Mouse (Mus musculus) retina, postnatal 7 days (tissue): ENCODE measurements around the gene Prn.
A peak's percentile ranks its signal among the peaks of the same experiment; 100 is the strongest.

ENCODE experiments used
- DNase-seq: peaks from one replicate; pipeline ENCODE4 v3.0.0-alpha.2; 2012; ENCODE audit warnings: low read depth, low spot score

Gene Prn

GRCm38 (mm10) chr2:131948916-131949639 is 39.3 kb downstream of the Prn start:
- DNase-seq = no peak

GRCm38 (mm10) chr2:131949767-131950597 is 40.2 kb downstream of the Prn start:
- peak; percentile 37 for DNase-seq

GRCm38 (mm10) chr2:131950598-131951095 is 40.9 kb downstream of the Prn start, which contains the start of gene Prnd:
Gene Prnd, plus strand, starts transcription at chr2:131950861.
- no peak for DNase-seq

GRCm38 (mm10) chr2:131952456-131952855 is 42.7 kb downstream of the Prn start:
- DNase-seq = no peak

GRCm38 (mm10) chr2:131952961-131953538 is 43.3 kb downstream of the Prn start:
- no peak for DNase-seq

- no peak for DNase-seq
These were observed 44.0 kb downstream of the Prn start for GRCm38 (mm10) chr2:131953711-131954110.

- no peak for DNase-seq
These were observed 45.1 kb downstream of the Prn start for GRCm38 (mm10) chr2:131954835-131955234.

- DNase-seq = no peak
These were observed 45.5 kb downstream of the Prn start for GRCm38 (mm10) chr2:131955264-131955663.

GRCm38 (mm10) chr2:131956336-131957256 is 46.8 kb downstream of the Prn start:
- DNase-seq = no peak

GRCm38 (mm10) chr2:131957731-131958222 is 48.0 kb downstream of the Prn start:
- no peak for DNase-seq

GRCm38 (mm10) chr2:131961671-131962070 is 51.9 kb downstream of the Prn start:
- no peak for DNase-seq

- no peak for DNase-seq
These were observed 60.8 kb downstream of the Prn start for GRCm38 (mm10) chr2:131970597-131970996.

- DNase-seq = no peak
These were observed 61.3 kb downstream of the Prn start for GRCm38 (mm10) chr2:131971098-131971497.

- no peak for DNase-seq
These were observed 66.9 kb downstream of the Prn start for GRCm38 (mm10) chr2:131976663-131977062.

- no peak for DNase-seq
These were observed 71.1 kb downstream of the Prn start for GRCm38 (mm10) chr2:131980866-131981265.

GRCm38 (mm10) chr2:131982546-131983196 is 72.9 kb downstream of the Prn start:
- peak; percentile 56 for DNase-seq

GRCm38 (mm10) chr2:131987950-131988349 is 78.2 kb downstream of the Prn start:
- DNase-seq = no peak

GRCm38 (mm10) chr2:131988550-131988949 is 78.8 kb downstream of the Prn start:
- no peak for DNase-seq

- DNase-seq = no peak
These were observed 82.7 kb downstream of the Prn start for GRCm38 (mm10) chr2:131992487-131992886.

- no peak for DNase-seq
These were observed 83.4 kb downstream of the Prn start for GRCm38 (mm10) chr2:131993151-131993550.
